Mouse (Mus musculus): ENCODE measurements at regions not wholly inside any gene's neighbourhood (a gene's known extent, or its start where the extent isn't known, plus 50 kb on each side); places are given as distances from the start of the nearest gene placed in this dataset.

- Histone ChIP-seq H3K9me3 (no peaks in the 10 kb centered on the region), H3K36me3 (no peaks in the 10 kb centered on the region), H3K27ac (no peak overlapping the region), H3K27me3 (ENCODE audit: insufficient read depth, poor library complexity, severe bottlenecking) (no peaks in the 10 kb centered on the region), H3K4me3 (no peak overlapping the region), H3K4me1 (replicated peaks) (no peaks in the 10 kb centered on the region)
- WGBS: 91% methylated on average over 3 of the region's 3 CpGs
- DNase-seq (ENCODE audit: low spot score): no peak
Measured at GRCm38 (mm10) chr5:42989287-42989686, 243.7 kb upstream of the Cpeb2 start.

DNA sequence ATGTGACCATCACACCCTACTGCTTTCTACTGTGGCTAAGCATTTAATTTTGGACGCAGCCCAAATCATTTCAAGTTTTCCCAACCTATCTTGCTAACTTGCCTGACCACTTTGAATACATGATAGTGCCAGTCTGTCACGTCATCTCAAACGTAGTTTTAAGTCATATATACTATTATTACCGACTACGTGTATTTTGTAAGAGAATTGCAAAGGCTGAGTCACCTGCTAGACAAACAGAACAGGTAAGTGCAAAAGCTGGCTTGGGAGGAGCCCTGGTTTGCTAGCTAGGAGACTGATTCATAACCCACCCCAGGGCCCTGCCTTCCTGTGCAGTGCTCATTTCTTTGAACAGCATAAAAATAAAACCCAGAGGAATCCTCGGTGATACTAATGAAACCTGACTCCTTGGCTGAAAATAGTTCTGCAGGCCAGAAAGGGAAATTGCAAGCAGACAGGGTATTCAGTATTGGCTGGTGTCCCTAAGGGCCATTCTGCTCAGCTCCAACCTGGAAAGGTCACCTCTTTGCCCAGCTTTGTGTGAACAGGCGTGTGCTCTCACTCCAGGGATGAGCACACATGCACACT lies 208.9 kb upstream of the Cpeb2 start:
- Histone ChIP-seq H3K4me1 (replicated peaks) (no peaks in the 10 kb centered on the region), H3K4me3 (no peak overlapping the region), H3K36me3 (no peaks in the 10 kb centered on the region), H3K9me3 (no peaks in the 10 kb centered on the region), H3K27me3 (ENCODE audit: insufficient read depth, poor library complexity, severe bottlenecking) (no peaks in the 10 kb centered on the region), H3K27ac (no peak overlapping the region)
- WGBS: 84% methylated on average over 7 of the region's 7 CpGs
- no peak for DNase-seq (ENCODE audit: low spot score)

DNA sequence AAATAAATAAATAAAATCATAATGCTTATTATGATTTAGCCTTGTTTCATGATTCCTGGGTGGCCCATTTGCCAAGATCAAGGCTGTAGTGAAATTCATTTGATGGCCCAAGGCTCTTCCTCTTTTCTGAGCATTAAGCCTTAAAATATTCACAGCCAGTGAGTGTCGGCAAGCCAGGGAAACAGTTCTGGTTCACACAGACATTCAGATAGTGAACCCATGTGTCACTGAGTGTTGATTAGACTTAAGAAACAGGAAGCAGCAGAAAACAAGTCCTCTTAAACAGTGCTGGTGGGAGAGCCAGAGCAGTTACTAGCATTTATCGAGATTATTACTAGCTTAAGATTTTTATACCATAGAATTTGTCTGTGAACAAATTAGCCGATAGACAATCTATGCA lies 201.7 kb upstream of the Cpeb2 start:
- H3K4me3 ChIP-seq: no peak overlapping the region
- H3K27me3 ChIP-seq (ENCODE audit: insufficient read depth, poor library complexity, severe bottlenecking): no peaks in the 10 kb centered on the region
- no peaks in the 10 kb centered on the region for H3K36me3 ChIP-seq
- no peaks in the 10 kb centered on the region for H3K4me1 ChIP-seq (replicated peaks)
- WGBS: 91% methylated on average over 3 of the region's 3 CpGs
- no peak for DNase-seq (ENCODE audit: low spot score)
- H3K9me3 ChIP-seq: no peaks in the 10 kb centered on the region
- H3K27ac ChIP-seq: no peak overlapping the region

DNA sequence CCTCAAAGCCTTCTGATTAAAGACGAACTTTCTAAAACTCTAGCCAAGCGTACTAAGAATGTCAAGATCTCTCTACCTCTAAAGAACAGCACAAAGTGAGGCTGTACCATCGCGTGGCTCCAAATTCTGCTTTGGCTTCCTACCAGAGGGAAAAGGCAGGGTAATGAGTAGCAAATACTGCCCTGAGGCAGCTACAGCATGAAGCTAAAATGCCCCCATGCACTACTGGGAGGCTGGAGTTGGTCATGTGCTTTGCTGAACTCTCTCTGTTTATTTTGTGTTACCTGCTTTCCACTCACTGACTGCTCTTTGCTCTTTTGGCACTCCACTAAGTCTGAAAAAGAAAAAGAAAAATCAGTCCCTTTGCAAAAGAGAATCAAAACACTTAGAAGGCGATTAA lies 201.1 kb upstream of the Cpeb2 start:
- no peaks in the 10 kb centered on the region for H3K36me3 ChIP-seq
- no peaks in the 10 kb centered on the region for H3K4me1 ChIP-seq (replicated peaks)
- DNase-seq (ENCODE audit: low spot score): no peak
- H3K27me3 ChIP-seq (ENCODE audit: insufficient read depth, poor library complexity, severe bottlenecking): no peaks in the 10 kb centered on the region
- no peak overlapping the region for H3K4me3 ChIP-seq
- no peak overlapping the region for H3K27ac ChIP-seq
- no peaks in the 10 kb centered on the region for H3K9me3 ChIP-seq
- WGBS: 86% methylated on average over 5 of the region's 5 CpGs

- H3K27me3 ChIP-seq (ENCODE audit: insufficient read depth, poor library complexity, severe bottlenecking): no peaks in the 10 kb centered on the region
- WGBS: 87% methylated on average over 1 of the region's 1 CpGs
- no peaks in the 10 kb centered on the region for H3K4me1 ChIP-seq (replicated peaks)
- H3K4me3 ChIP-seq: no peak overlapping the region
- no peaks in the 10 kb centered on the region for H3K9me3 ChIP-seq
- DNase-seq (ENCODE audit: low spot score): no peak
- H3K36me3 ChIP-seq: no peaks in the 10 kb centered on the region
- no peak overlapping the region for H3K27ac ChIP-seq
Measured at GRCm38 (mm10) chr5:43034421-43034820, 198.5 kb upstream of the Cpeb2 start.

DNA sequence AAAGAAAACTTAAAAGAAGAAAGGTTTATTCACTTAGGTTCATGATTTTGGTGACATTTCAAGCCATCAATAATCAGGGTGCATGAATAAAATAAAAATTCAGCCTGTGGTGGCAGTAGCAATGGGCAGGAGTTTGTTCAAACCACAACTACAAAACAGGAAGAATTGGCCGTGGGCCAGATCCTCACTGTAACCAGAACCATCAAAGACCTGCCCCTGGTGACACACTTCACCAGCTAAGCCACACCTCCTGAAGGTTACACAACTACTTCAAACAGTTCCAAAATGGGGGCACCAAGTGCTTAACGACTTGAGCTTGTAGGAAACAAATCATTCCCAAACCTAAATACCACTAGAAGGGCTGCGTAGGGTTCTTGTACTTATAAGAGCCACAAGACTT lies 195.4 kb upstream of the Cpeb2 start:
- Histone ChIP-seq H3K36me3 (no peaks in the 10 kb centered on the region), H3K4me3 (no peak overlapping the region), H3K27me3 (ENCODE audit: insufficient read depth, poor library complexity, severe bottlenecking) (no peaks in the 10 kb centered on the region), H3K27ac (no peak overlapping the region), H3K4me1 (replicated peaks) (no peaks in the 10 kb centered on the region), H3K9me3 (no peaks in the 10 kb centered on the region)
- DNase-seq (ENCODE audit: low spot score): no peak
- 81% methylated on average over 3 of the region's 3 CpGs for WGBS

GRCm38 (mm10) chr5:43039525-43039924 lies 193.4 kb upstream of the Cpeb2 start:
- H3K9me3 ChIP-seq: no peaks in the 10 kb centered on the region
- H3K27ac ChIP-seq: no peak overlapping the region
- 99% methylated on average over 3 of the region's 3 CpGs for WGBS
- no peak overlapping the region for H3K4me3 ChIP-seq
- H3K36me3 ChIP-seq: no peaks in the 10 kb centered on the region
- H3K27me3 ChIP-seq (ENCODE audit: insufficient read depth, poor library complexity, severe bottlenecking): no peaks in the 10 kb centered on the region
- no peaks in the 10 kb centered on the region for H3K4me1 ChIP-seq (replicated peaks)
- DNase-seq (ENCODE audit: low spot score): no peak

DNA sequence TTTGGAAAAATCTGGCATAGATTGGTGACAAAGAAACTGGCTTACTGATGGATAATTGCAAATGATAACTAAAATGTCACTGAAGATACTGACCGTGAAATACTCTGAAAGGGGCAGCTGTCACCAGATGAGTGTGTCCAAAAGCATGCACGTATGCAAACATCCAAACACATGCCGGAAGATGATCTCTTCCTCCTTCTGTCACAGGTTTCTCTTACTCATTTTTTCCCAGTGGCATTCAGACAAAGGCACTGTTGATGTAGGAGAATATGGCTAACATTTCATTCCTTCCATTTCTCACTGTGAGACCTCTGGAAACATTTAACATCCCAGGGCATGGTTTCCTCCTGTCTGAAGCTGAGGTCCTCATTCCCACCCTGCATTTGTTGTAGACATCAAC lies 190.4 kb upstream of the Cpeb2 start:
- H3K4me3 ChIP-seq: no peak overlapping the region
- H3K9me3 ChIP-seq: no peaks in the 10 kb centered on the region
- no peak for DNase-seq (ENCODE audit: low spot score)
- H3K27me3 ChIP-seq (ENCODE audit: insufficient read depth, poor library complexity, severe bottlenecking): no peaks in the 10 kb centered on the region
- WGBS: 84% methylated on average over 3 of the region's 3 CpGs
- H3K27ac ChIP-seq: no peak overlapping the region
- H3K36me3 ChIP-seq: no peaks in the 10 kb centered on the region
- no peaks in the 10 kb centered on the region for H3K4me1 ChIP-seq (replicated peaks)

DNA sequence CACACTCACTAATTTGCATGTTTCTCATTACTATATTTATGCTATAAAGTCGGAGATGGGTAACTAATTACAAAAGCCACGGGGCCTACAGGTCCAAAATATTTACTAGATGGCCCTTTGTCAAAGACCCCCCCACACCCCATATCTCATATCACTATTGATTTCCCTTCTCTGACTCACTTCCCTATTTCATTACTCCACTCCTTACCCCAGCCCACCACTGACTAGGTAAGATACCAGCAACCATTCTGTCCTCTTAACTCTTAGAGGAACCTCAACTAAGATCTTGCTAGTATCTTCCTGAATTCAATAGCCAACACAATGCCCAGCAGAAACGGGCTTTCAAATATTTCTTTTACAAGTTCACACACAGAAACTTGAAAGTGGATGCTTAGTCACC lies 187.1 kb upstream of the Cpeb2 start:
- no peak overlapping the region for H3K27ac ChIP-seq
- no peaks in the 10 kb centered on the region for H3K4me1 ChIP-seq (replicated peaks)
- 87% methylated on average over 3 of the region's 3 CpGs for WGBS
- no peak overlapping the region for H3K4me3 ChIP-seq
- no peak for DNase-seq (ENCODE audit: low spot score)
- no peaks in the 10 kb centered on the region for H3K36me3 ChIP-seq
- no peaks in the 10 kb centered on the region for H3K9me3 ChIP-seq
- H3K27me3 ChIP-seq (ENCODE audit: insufficient read depth, poor library complexity, severe bottlenecking): no peaks in the 10 kb centered on the region

DNA sequence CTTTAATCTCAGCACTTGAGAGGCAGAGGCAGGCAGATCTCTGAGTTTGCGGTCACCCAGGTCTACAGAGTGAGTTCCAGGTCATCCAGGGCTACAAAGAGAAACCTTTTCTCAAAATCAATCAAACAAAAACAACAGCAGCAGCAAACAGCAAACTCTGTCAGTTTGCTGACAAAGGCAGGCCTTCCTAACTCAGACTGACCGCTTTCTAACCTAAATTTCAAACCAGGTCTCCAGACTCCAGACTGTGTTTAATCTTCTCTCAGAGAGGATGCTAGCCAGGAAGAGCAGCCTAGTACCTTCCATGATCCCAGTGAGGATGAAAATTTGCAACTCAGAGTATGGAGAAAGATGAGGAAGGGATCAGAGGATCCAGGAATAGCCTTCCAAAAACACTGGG lies 185.7 kb upstream of the Cpeb2 start:
- no peaks in the 10 kb centered on the region for H3K9me3 ChIP-seq
- no peak for DNase-seq (ENCODE audit: low spot score)
- H3K36me3 ChIP-seq: no peaks in the 10 kb centered on the region
- WGBS: 92% methylated on average over 2 of the region's 2 CpGs
- no peaks in the 10 kb centered on the region for H3K27me3 ChIP-seq (ENCODE audit: insufficient read depth, poor library complexity, severe bottlenecking)
- no peak overlapping the region for H3K27ac ChIP-seq
- H3K4me3 ChIP-seq: no peak overlapping the region
- H3K4me1 ChIP-seq (replicated peaks): no peaks in the 10 kb centered on the region

GRCm38 (mm10) chr5:43048196-43049050 lies 184.5 kb upstream of the Cpeb2 start:
- no peaks in the 10 kb centered on the region for H3K27me3 ChIP-seq (ENCODE audit: insufficient read depth, poor library complexity, severe bottlenecking)
- WGBS: 80% methylated on average over 8 of the region's 8 CpGs

GRCm38 (mm10) chr5:43049381-43050301 lies 183.3 kb upstream of the Cpeb2 start:
- Histone ChIP-seq H3K4me1 (replicated peaks) (no peaks in the 10 kb centered on the region), H3K4me3 (no peak overlapping the region), H3K36me3 (no peaks in the 10 kb centered on the region), H3K27ac (no peak overlapping the region), H3K9me3 (no peaks in the 10 kb centered on the region), H3K27me3 (ENCODE audit: insufficient read depth, poor library complexity, severe bottlenecking) (no peaks in the 10 kb centered on the region)
- no peak for DNase-seq (ENCODE audit: low spot score)
- 82% methylated on average over 4 of the region's 4 CpGs for WGBS

More at GRCm38 (mm10) chr5:43048196-43049050, 184.5 kb upstream of the Cpeb2 start:
- Histone ChIP-seq H3K27ac (no peak overlapping the region), H3K9me3 (no peaks in the 10 kb centered on the region), H3K4me3 (no peak overlapping the region), H3K36me3 (no peaks in the 10 kb centered on the region), H3K4me1 (replicated peaks) (no peaks in the 10 kb centered on the region)
- no peak for DNase-seq (ENCODE audit: low spot score)

Measured in hindbrain, embryonic 10.5 days (tissue).